Mouse (Mus musculus) heart, embryonic 10.5 days (tissue): ENCODE measurements around the gene Cyp4f15. TPM values are rescaled to one million over a fixed set of nuclear protein-coding genes. Genes with fewer than 3 reads are reported as not detected.

Source experiments
- DNase-seq: peaks from one replicate; pipeline ENCODE4 v3.0.0-alpha.2; 2017; ENCODE audit warnings: low spot score
- H3K27ac ChIP-seq: fragments of 300-500 bp; sonication (generic); 2 replicates; pipeline ENCODE4 v1.5.1; 2016; ENCODE audit warnings: mild to moderate bottlenecking
- H3K27me3 ChIP-seq: fragments of 300-500 bp; sonication (generic); 2 replicates; pipeline ENCODE4 v1.6.1; 2016; ENCODE audit warnings: mild to moderate bottlenecking; ENCODE audit not compliant: poor library complexity, insufficient read depth, severe bottlenecking
- H3K36me3 ChIP-seq: fragments of 300-500 bp; sonication (generic); 2 replicates; pipeline ENCODE4 v1.6.1; 2016; ENCODE audit warnings: mild to moderate bottlenecking, moderate library complexity
- H3K4me1 ChIP-seq: fragments of 300-500 bp; sonication (generic); 2 replicates; pipeline ENCODE4 v1.6.1; 2016; ENCODE audit warnings: mild to moderate bottlenecking
- H3K4me3 ChIP-seq: fragments of 300-500 bp; sonication (generic); 2 replicates; pipeline ENCODE4 v1.5.1; 2016; ENCODE audit warnings: mild to moderate bottlenecking, moderate library complexity
- H3K9me3 ChIP-seq: fragments of 300-500 bp; sonication (generic); 2 replicates; pipeline ENCODE4 v1.6.1; 2016; ENCODE audit warnings: mild to moderate bottlenecking, moderate library complexity
- WGBS: fragments of 180-500 bp; shearing (Covaris S2); methylation state at CpG from one replicate; pipeline ENCODE4 v1.1.7; 2016; 5-methylcytosine and 5-hydroxymethylcytosine counted together
- polyA plus RNA-seq: library from polyadenylated mRNA; unstranded; fragments of >200 nt; fragmentation: Nextera tagmentation; extraction: Ambion mirVana; gene quantifications from 2 replicates; pipeline ENCODE4 v1.2.1, GENCODE M21; 2016

The Cyp4f15 gene
- 0.41 and 0.83 TPM in 2 replicates for polyA plus RNA-seq

GRCm38 (mm10) chr17:32685048-32685750 lies at the start of gene Cyp4f15:
Cyp4f15 (plus strand) TSS chr17:32685627.
- WGBS: 24% methylated on average over 7 of the region's 7 CpGs
- Histone ChIP-seq H3K4me1 (peaks cover 7% of the 10 kb centered on the region; the same call in 1 of the 2 replicates), H3K27me3 (no peaks in the 10 kb centered on the region), H3K36me3 (no peaks in the 10 kb centered on the region), H3K9me3 (no peaks in the 10 kb centered on the region), H3K27ac (no peak within 1 kb of the TSS), H3K4me3 (no peak within 1 kb of the TSS)
- no peak for DNase-seq

- no peak overlapping the region for H3K27ac ChIP-seq
- no peak for DNase-seq
Observed at GRCm38 (mm10) chr17:32636341-32636740, 49.1 kb upstream of the Cyp4f15 start.

GRCm38 (mm10) chr17:32637151-32637550 lies 48.3 kb upstream of the Cyp4f15 start:
- no peaks in the 10 kb centered on the region for H3K36me3 ChIP-seq
- DNase-seq: no peak
- no peaks in the 10 kb centered on the region for H3K27me3 ChIP-seq
- H3K4me1 ChIP-seq: no peaks in the 10 kb centered on the region
- no peak overlapping the region for H3K27ac ChIP-seq
- H3K4me3 ChIP-seq: no peak overlapping the region
- WGBS: 75% methylated on average over 2 of the region's 2 CpGs
- H3K9me3 ChIP-seq: no peaks in the 10 kb centered on the region

More at GRCm38 (mm10) chr17:32636341-32636740, 49.1 kb upstream of the Cyp4f15 start:
- H3K27me3 ChIP-seq: no peaks in the 10 kb centered on the region
- H3K36me3 ChIP-seq: no peaks in the 10 kb centered on the region
- H3K4me3 ChIP-seq: no peak overlapping the region
- no peaks in the 10 kb centered on the region for H3K4me1 ChIP-seq
- WGBS: 50% methylated on average over 3 of the region's 3 CpGs
- H3K9me3 ChIP-seq: no peaks in the 10 kb centered on the region

GRCm38 (mm10) chr17:32646631-32647030 lies 38.8 kb upstream of the Cyp4f15 start:
- 69% methylated on average over 4 of the region's 4 CpGs for WGBS
- Histone ChIP-seq H3K36me3 (no peaks in the 10 kb centered on the region), H3K4me3 (no peak overlapping the region), H3K27me3 (no peaks in the 10 kb centered on the region), H3K9me3 (no peaks in the 10 kb centered on the region), H3K4me1 (no peaks in the 10 kb centered on the region), H3K27ac (no peak overlapping the region)
- no peak for DNase-seq

- Histone ChIP-seq H3K27ac (no peak overlapping the region), H3K9me3 (no peaks in the 10 kb centered on the region; the same call in 1 of the 2 replicates), H3K36me3 (no peaks in the 10 kb centered on the region), H3K4me1 (no peaks in the 10 kb centered on the region), H3K4me3 (no peak overlapping the region), H3K27me3 (no peaks in the 10 kb centered on the region)
- no peak for DNase-seq
- WGBS: 85% methylated on average over 4 of the region's 4 CpGs
Observed at GRCm38 (mm10) chr17:32653860-32654259, 31.6 kb upstream of the Cyp4f15 start.

- WGBS: 69% methylated on average over 3 of the region's 3 CpGs
- H3K36me3 ChIP-seq: no peaks in the 10 kb centered on the region
- DNase-seq: no peak
- no peak overlapping the region for H3K4me3 ChIP-seq
- no peaks in the 10 kb centered on the region for H3K27me3 ChIP-seq
- H3K27ac ChIP-seq: no peak overlapping the region
- no peaks in the 10 kb centered on the region; the same call in 1 of the 2 replicates for H3K9me3 ChIP-seq
- H3K4me1 ChIP-seq: no peaks in the 10 kb centered on the region
Observed at GRCm38 (mm10) chr17:32657041-32657440, 28.4 kb upstream of the Cyp4f15 start.

- Histone ChIP-seq H3K9me3 (no peaks in the 10 kb centered on the region), H3K4me3 (no peak overlapping the region), H3K27ac (no peak overlapping the region), H3K27me3 (no peaks in the 10 kb centered on the region), H3K36me3 (no peaks in the 10 kb centered on the region), H3K4me1 (no peaks in the 10 kb centered on the region)
- DNase-seq: no peak
- 65% methylated on average over 1 of the region's 1 CpGs for WGBS
Observed at GRCm38 (mm10) chr17:32658246-32658645, 27.2 kb upstream of the Cyp4f15 start.

GRCm38 (mm10) chr17:32658712-32659111 lies 26.7 kb upstream of the Cyp4f15 start, which contains the start of gene Cyp4f40:
Cyp4f40 (plus strand) TSS chr17:32658900.
- Histone ChIP-seq H3K36me3 (no peaks in the 10 kb centered on the region), H3K4me1 (no peaks in the 10 kb centered on the region)
- no peak for DNase-seq

GRCm38 (mm10) chr17:32673976-32674375 lies 11.5 kb upstream of the Cyp4f15 start:
- WGBS: 60% methylated on average over 7 of the region's 7 CpGs
- H3K4me3 ChIP-seq: no peak overlapping the region

More at GRCm38 (mm10) chr17:32658712-32659111, 26.7 kb upstream of the Cyp4f15 start, which contains the start of gene Cyp4f40:
- H3K9me3 ChIP-seq: no peaks in the 10 kb centered on the region
- H3K4me3 ChIP-seq: no peak within 1 kb of the TSS
- H3K27me3 ChIP-seq: no peaks in the 10 kb centered on the region
- no peak within 1 kb of the TSS for H3K27ac ChIP-seq
- WGBS: 46% methylated on average over 2 of the region's 2 CpGs

GRCm38 (mm10) chr17:32676040-32676635 lies 9.3 kb upstream of the Cyp4f15 start:
- DNase-seq: no peak
- no peaks in the 10 kb centered on the region for H3K36me3 ChIP-seq
- 31% methylated on average over 21 of the region's 21 CpGs for WGBS
- H3K4me3 ChIP-seq: peak overlapping the region; percentile 33
- H3K27ac ChIP-seq: no peak overlapping the region
- H3K27me3 ChIP-seq: no peaks in the 10 kb centered on the region
- no peaks in the 10 kb centered on the region for H3K4me1 ChIP-seq
- H3K9me3 ChIP-seq: no peaks in the 10 kb centered on the region

More at GRCm38 (mm10) chr17:32673976-32674375, 11.5 kb upstream of the Cyp4f15 start:
- DNase-seq: no peak
- H3K36me3 ChIP-seq: no peaks in the 10 kb centered on the region
- no peaks in the 10 kb centered on the region for H3K4me1 ChIP-seq
- H3K27ac ChIP-seq: no peak overlapping the region
- no peaks in the 10 kb centered on the region for H3K9me3 ChIP-seq
- H3K27me3 ChIP-seq: no peaks in the 10 kb centered on the region

GRCm38 (mm10) chr17:32680404-32680803 lies 5.0 kb upstream of the Cyp4f15 start:
- no peaks in the 10 kb centered on the region for H3K27me3 ChIP-seq
- no peak for DNase-seq
- H3K27ac ChIP-seq: no peak overlapping the region
- no peaks in the 10 kb centered on the region for H3K36me3 ChIP-seq
- no peak overlapping the region for H3K4me3 ChIP-seq
- 41% methylated on average over 2 of the region's 2 CpGs for WGBS
- peaks cover 7% of the 10 kb centered on the region; the same call in 1 of the 2 replicates for H3K4me1 ChIP-seq
- H3K9me3 ChIP-seq: no peaks in the 10 kb centered on the region

GRCm38 (mm10) chr17:32686722-32687121 lies 1.3 kb downstream of the Cyp4f15 start:
- no peaks in the 10 kb centered on the region for H3K9me3 ChIP-seq
- H3K4me3 ChIP-seq: no peak overlapping the region
- no peaks in the 10 kb centered on the region for H3K36me3 ChIP-seq
- no peak overlapping the region for H3K27ac ChIP-seq
- peaks cover 7% of the 10 kb centered on the region; the same call in 1 of the 2 replicates for H3K4me1 ChIP-seq
- no peaks in the 10 kb centered on the region for H3K27me3 ChIP-seq
- WGBS: 83% methylated on average over 5 of the region's 5 CpGs
- no peak for DNase-seq

- Histone ChIP-seq H3K36me3 (no peaks in the 10 kb centered on the region), H3K9me3 (no peaks in the 10 kb centered on the region), H3K4me3 (no peak overlapping the region), H3K4me1 (no peaks in the 10 kb centered on the region), H3K27ac (no peak overlapping the region), H3K27me3 (no peaks in the 10 kb centered on the region)
- WGBS: 83% methylated on average over 1 of the region's 1 CpGs
- no peak for DNase-seq
Observed at GRCm38 (mm10) chr17:32690959-32691358, 5.5 kb downstream of the Cyp4f15 start.
